Mouse (Mus musculus) CD4-positive, CD25-positive, alpha-beta regulatory T cell, adult 9 weeks (primary cell): ENCODE results near the gene Mief2. TPM values are rescaled to one million over a fixed set of nuclear protein-coding genes. Genes with fewer than 3 reads are reported as not detected.

Source experiments
- polyA plus RNA-seq: library from polyadenylated mRNA; unstranded; fragments of 100-300 nt; shearing (Covaris generic); gene quantifications from one replicate; pipeline ENCODE4 v1.2.1, GENCODE M21; 2017

Gene Mief2
- 21.5 TPM for polyA plus RNA-seq

DNA sequence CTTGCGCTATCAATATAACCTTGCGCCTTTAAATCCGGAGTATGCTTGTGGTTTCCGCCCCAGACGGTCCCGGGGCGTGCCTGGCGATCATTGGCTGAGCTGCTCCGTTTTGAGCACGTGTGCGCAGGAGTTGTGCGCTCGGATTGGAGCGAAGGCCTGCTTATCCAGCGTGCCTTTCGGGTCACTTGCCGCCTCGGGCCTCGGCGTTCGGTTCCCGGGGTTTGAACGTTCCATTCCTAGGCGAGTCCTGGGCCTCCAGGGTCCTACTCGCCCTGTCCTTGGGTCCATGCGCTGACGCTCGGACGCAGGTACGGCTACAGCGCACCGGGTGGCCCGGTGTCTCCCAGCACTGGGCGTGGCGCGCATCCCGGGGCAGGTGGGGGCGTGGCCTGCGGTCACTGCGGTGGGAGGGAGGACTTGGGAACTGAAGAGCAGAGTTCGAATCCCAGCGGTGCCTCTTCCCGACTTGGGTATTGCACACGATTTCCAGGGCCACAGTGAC lies at the start of gene Mief2:
Mief2 (plus strand) TSS at position 139 of the 502 bp plus-strand sequence.

GRCm38 (mm10) chr11:60699524-60700075 lies 28.6 kb upstream of the Mief2 start, which contains the start of gene Llgl1:
Llgl1 (plus strand) TSS chr11:60699723.

GRCm38 (mm10) chr11:60726601-60727391 lies 1.4 kb upstream of the Mief2 start, which contains the start of gene Flii:
Flii (minus strand) TSS chr11:60727263.

DNA sequence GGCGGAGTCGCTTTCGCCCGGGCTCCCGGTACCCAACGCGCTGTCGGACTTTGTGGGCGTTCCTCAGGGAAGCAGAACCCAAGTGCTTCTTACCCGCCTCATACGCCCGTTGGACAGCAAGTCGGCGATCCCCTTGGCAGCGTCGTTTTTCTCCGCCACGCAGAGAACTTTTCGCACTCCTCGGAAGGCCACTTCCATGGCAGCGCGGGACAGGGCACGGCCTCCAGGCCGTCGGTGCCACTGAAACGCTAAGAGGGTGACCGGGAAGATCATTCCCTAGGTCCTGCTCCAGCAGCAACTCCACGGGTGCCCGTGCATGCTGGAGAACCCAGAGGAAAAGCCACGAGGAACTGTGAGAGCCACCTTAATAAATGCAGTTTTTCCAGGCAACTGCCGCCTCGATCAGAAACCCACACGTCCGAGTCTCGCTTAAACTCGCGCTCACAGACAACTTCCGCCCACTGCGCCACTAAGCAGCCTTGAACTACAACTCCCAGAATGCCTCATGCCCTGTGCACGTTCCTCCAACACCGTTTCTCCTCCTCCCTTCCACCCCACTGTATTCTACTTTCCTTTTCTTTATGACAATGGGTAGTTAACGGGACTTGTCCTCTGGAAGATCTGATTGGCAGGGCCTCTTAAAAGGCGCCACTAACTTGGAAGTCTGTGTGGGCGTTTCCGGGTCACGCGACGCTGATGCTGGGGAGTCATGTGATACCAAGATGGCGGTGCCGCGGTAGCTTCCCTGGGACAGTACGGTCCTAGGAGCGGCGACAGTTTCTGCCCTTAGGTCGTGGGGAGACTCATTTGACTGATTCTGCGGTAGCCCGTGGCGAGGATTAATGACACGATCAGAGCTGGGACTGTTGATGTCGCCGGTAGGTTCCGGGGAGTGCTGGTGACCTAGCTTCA lies 48.9 kb downstream of the Mief2 start, which contains the start of the genes Top3a and Smcr8:
Top3a (minus strand) TSS at position 537 of the 912 bp plus-strand sequence.
Smcr8 (plus strand) TSS at position 696 of the 912 bp plus-strand sequence.

Other genes with a start within 250 kb of the Mief2 start
- gene Alkbh5, start 192.0 kb upstream of the Mief2 start, polyA plus RNA-seq = 3.8 TPM
- 17.1 TPM for gene Llgl1, start 28.7 kb upstream of the Mief2 start, polyA plus RNA-seq
- 178 TPM for gene Flii, start 1.1 kb upstream of the Mief2 start, polyA plus RNA-seq
- gene Top3a, start 49.0 kb downstream of the Mief2 start, polyA plus RNA-seq = 22.4 TPM
- 13.4 TPM for gene Smcr8, start 49.1 kb downstream of the Mief2 start, polyA plus RNA-seq
- gene Shmt1, start 83.3 kb downstream of the Mief2 start, polyA plus RNA-seq = 27.0 TPM
- gene Dhrs7b, start 102.2 kb downstream of the Mief2 start, polyA plus RNA-seq = 38.9 TPM
- gene Tmem11, start 150.9 kb downstream of the Mief2 start, polyA plus RNA-seq = 50.9 TPM
- 6.9 TPM for gene Natd1, start 186.4 kb downstream of the Mief2 start, polyA plus RNA-seq
- 32.0 TPM for gene Map2k3, start 203.6 kb downstream of the Mief2 start, polyA plus RNA-seq